Mouse (Mus musculus): ENCODE measurements at regions not wholly inside any gene's neighbourhood (a gene's known extent, or its start where the extent isn't known, plus 50 kb on each side); places are given as distances from the start of the nearest gene placed in this dataset.

DNA sequence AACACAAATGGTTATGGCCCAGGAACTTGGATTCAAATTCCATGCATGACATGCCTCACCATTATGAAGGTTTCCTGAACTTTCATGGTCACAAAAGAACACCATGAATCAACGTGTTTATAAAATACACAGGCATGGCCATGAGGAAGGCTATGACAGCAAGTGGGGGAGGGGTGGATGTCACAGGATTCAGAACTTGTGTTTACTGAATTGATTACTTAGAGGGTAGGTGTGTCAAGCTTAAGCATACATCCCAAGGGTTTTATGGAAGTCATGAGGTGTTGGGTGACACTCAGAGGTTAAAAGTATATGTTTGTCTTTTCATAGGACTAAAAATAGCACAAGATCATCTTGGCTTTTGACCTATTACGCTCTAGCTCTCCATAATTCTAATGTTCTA, 61.3 kb upstream of the Insig1 start:
- TF ChIP-seq POLR2A (IDR thresholded peaks at IDR 0.05; ENCODE audit: insufficient read depth, low read depth, low read length) (no peak), CTCF (IDR thresholded peaks at IDR 0.05; ENCODE audit: insufficient read depth, low read depth, low read length) (no peak)
